Mouse (Mus musculus): ENCODE measurements around the gene Myo1h. TPM values are rescaled to one million over a fixed set of nuclear protein-coding genes. Genes with fewer than 3 reads are reported as not detected.

Myo1h gene
- total RNA-seq, 2 experiments from 2014 or later, result 0.58 to 1.5 TPM

DNA sequence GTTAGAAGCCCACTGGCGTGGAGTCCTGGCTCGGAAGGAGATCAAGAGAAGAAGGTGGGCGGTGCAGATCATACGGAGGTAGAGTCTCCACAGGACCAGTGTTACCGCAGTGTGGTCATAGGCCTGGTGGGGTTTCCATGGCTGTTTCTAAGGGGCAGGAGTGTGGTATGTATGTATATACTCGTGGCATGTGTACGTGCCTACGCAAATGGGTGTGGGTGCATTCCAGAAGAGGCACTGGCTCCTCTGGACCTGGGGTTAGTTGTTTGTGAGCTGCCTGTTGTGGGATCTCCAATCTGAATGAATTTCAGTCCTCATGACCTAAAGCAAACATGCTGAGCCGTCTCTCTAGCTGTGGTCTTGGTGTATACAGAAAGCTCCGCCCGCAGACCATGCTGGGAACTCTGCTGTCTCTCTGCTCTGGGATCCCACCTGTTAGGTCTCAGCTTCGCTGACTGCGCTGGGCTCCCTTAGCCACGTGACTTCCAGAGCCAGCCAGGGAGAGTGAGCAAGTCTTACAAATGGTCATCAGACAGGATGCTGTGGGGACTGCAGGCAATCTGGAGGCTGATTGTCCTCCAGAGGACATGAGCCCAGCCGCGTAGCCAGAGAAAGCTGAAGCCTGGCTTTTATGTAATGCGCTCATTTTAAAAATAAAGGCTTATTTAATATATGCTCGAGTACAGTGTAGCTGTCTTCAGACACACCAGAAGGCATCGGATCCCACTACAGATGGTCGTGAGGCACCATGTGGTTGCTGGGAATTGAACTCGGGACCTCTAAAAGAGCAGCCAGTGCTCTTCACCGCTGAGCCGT is 68.2 kb downstream of the Myo1h start:
- ATAC-seq (replicated peaks; ENCODE audit: poor library complexity), result peak; percentile 30

- ATAC-seq (replicated peaks; ENCODE audit: poor library complexity), result no peak
Observed at GRCm38 (mm10) chr5:114358833-114359232, 69.9 kb downstream of the Myo1h start.

DNA sequence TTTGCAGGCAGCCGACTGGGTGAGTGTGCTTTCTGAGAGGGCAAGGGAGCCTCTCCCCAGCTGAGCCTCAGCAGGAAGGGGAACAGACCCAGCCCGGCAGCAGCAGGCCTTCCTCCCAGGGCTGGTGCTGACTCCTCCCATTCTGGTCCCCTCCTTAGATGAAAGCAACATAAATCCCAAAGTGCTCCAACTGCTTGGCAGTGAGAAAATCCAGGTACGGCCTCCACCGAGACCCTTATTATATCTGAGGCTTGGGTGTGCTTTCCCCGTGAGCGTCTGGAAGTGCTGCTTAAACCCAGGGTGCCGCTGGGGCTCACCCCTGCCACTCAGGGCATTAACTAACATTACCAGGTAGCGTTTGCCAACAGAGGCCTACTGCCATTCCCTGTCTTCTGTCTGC is 70.6 kb downstream of the Myo1h start:
- ATAC-seq (replicated peaks; ENCODE audit: poor library complexity), result 0 out of 2 replicates have a peak, but pooled peaks have one; percentile 14

- peak; percentile 21 for ATAC-seq (replicated peaks; ENCODE audit: poor library complexity)
Observed at GRCm38 (mm10) chr5:114360968-114361367, 72.0 kb downstream of the Myo1h start.

DNA sequence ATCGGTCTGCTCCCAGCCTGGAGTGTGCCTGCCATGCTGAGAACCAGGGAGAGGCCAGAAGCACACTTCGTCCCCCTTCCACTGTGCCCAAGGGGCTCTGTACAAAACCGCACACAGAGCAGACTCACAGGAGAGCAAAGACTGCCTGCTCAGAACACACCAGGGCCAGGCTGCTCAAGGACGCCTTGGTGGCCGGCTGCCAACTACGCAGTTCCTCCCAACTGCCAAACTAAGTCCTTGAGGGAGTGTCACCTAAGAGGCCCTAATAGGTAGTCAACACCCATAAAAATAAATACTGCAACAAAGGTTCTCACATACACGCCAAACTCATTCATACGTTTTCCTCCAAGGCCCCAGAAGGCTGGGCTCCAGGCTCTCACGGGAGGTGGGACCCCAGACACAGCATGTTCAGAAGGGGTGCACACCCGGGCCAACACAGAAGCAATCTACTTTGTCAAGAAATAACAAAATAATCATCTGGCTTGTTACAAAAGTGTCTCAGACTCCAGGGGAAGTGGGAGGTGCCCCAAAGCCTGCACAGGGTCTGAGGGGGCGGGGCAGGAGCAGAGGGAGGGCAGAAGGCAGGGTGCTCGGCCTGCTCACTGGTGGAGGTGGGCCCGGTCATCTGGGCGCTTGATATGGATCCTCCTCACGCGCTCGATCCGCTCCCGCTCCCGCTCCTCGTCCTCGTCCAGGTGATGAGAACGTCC is 76.2 kb downstream of the Myo1h start:
- peak; percentile 71 for ATAC-seq (replicated peaks; ENCODE audit: poor library complexity)

GRCm38 (mm10) chr5:114368121-114368520 is 79.2 kb downstream of the Myo1h start:
- no peak for ATAC-seq (replicated peaks; ENCODE audit: poor library complexity)

GRCm38 (mm10) chr5:114368803-114369496 is 80.0 kb downstream of the Myo1h start:
- no peak for ATAC-seq (replicated peaks; ENCODE audit: poor library complexity)

- no peak for ATAC-seq (replicated peaks; ENCODE audit: poor library complexity)
Observed at GRCm38 (mm10) chr5:114369921-114370320, 81.0 kb downstream of the Myo1h start.

- no peak for ATAC-seq (replicated peaks; ENCODE audit: poor library complexity)
Observed at GRCm38 (mm10) chr5:114370371-114370776, 81.4 kb downstream of the Myo1h start.

- ATAC-seq (replicated peaks; ENCODE audit: poor library complexity), result peak; percentile 60
Observed at GRCm38 (mm10) chr5:114371331-114371730, 82.4 kb downstream of the Myo1h start.

- peak; percentile 29 for ATAC-seq (replicated peaks; ENCODE audit: poor library complexity)
Observed at GRCm38 (mm10) chr5:114371731-114372473, 82.9 kb downstream of the Myo1h start.

DNA sequence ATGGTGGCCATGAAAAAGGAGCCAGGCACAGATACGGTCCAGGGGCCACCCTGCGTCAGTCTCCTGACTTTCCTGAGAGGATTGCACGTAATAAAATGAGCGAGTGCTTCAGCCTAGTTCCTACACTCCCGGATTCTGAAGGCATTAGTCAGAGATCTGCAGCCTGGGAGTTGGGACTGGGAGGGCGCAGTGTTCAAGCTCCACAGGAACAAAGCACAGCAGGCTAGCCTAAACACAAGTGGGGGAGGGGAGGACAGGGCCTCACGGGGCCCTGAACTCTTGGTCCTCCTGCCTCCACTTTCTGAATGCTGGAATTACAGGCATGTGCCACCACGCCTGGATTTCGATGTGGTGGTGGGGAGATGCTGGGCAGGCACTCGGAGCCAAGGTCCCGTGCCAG is 83.6 kb downstream of the Myo1h start:
- ATAC-seq (replicated peaks; ENCODE audit: poor library complexity), result no peak

- no peak for ATAC-seq (replicated peaks; ENCODE audit: poor library complexity)
Observed at GRCm38 (mm10) chr5:114373174-114373573, 84.2 kb downstream of the Myo1h start.

DNA sequence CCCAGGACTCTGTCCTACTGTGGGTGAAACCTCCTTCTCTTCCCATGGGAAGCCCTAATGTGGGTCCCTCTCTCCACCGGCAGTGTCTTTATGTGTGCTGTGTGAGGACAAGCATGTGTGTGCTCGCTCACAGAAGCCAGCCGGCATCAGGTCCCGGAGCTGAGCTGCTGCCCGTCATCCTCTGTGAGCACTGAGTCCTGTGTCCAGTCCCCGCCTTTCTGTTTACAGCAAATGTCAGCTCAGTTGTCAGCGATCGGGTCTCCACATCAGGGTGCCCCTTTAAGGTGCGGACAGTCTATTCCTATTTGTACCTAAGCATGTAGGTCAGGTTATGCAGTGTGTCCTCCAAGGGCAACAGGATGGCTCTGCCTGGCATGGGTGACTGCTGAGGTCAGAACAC is 84.6 kb downstream of the Myo1h start:
- no peak for ATAC-seq (replicated peaks; ENCODE audit: poor library complexity)

DNA sequence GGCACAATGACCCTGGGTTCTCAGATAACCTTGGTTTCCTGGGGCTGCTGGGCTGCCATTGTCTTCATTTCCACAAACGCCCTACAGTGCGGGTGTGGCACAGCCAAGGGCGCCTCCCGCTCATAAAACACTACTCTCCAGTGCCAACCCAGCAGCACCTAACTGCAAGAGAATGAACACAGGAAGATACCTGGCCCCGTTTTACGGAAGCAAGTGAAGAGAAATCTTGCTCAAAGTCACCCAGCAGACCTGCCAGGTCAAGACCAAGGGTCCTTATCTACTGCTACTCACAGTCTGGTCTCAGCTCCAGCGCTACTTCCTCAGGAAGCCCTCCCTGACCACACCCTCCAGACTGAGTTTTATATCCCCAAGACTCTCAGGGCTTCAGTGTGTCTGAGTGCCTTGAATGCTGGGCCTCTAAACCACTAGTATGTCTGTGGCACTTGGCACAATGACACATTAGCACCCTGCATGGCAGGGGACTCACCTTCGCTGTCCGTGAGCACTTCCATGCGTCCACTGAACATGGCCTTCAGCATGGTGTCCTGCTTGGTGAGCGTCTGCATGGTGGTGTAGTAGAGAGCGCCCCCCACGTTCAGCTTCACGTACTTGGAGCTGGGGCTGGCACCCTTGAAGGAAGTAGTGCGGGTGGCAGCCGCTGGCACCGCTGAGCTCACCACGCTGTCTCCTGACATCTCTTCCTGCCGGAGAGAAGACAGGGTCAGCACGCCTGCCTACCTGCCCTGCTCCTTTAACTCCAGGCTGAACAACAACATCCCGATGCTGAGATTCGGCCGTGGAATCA is 85.6 kb downstream of the Myo1h start:
- peak; percentile 50 for ATAC-seq (replicated peaks; ENCODE audit: poor library complexity)

- ATAC-seq (replicated peaks; ENCODE audit: poor library complexity), result no peak
Observed at GRCm38 (mm10) chr5:114378177-114378920, 89.4 kb downstream of the Myo1h start.

DNA sequence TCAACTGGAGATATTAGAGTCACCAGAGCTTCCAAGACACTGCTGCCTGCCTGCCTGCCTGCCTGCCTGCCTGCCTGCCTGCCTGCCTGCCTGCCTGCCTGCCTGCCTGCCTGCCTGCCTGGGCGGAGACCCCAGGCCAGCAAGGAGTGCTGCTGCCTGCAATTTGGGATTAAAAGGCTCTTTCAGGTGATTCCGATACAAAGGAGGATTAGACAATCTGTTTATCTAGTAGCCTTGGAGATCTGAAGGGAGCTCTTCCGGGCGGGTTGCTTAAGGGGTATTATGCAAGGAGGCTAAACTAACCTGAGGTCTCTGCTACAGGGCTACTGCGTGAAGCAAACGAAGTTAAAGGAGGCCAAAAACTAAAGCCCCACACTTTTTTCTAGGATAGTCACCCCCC is 90.0 kb downstream of the Myo1h start:
- ATAC-seq (replicated peaks; ENCODE audit: poor library complexity), result peak; percentile 26; the same call in 1 of the 2 replicates

- ATAC-seq (replicated peaks; ENCODE audit: poor library complexity), result no peak
Observed at GRCm38 (mm10) chr5:114379763-114380162, 90.8 kb downstream of the Myo1h start.
